Mouse (Mus musculus): Measurements from ENCODE around the gene Slc35b3.

The Slc35b3 gene

GRCm38 (mm10) chr13:38960063-38961050 is at the start of gene Slc35b3:
TSS of gene Slc35b3 (minus strand) at chr13:38960875.
- DNase-seq (ENCODE audit: low spot score) = peak; percentile 88

DNA sequence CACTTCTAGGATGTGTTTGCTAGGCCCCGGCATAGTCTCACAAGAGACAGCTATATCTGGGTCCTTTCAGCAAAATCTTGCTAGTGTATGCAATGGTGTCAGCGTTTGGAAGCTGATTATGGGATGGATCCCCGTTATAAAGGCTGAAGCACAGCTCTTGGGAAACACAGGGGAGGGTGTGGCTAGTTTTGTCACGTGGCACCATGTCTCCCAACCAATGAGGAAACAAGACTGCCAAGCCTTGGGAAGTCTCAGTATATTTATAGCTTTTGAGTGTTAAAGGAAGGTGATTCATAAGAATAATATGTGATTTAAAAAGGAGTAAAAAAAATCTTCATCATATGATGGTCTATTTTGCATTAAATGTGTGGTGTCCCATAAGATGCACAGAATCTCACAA is 49.6 kb upstream of the Slc35b3 start:
- DNase-seq (ENCODE audit: low spot score) = no peak

DNA sequence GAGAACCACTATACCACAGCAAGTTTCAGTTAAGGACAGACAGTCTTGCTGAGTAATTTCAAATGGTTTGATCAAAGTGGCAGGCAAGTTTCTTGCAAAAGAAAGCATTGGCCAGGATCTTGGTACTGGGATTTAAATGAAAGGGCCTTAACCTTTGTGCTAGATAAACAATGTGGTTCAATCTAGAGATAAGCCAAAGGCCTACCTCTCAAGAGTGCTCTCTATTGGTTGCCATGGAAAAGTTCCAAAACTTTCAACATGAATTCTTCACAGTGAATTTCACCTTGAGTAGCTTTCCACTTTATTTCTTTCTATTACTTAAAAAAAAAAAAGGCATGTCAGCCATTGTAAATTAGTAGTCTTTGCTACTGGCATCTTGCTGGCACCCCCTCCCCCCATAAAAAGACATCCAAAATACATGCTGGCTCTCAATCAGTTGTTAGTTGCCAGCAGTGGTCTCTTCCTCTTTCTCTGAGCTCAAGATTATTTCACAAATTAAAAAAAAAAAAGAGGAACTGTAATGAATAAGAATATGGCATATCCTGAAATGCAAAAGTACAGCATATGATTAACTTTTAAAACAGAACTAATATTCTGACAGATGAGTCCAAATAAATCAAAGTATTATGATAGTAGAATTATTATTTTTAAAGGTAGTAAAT is 42.6 kb upstream of the Slc35b3 start:
- DNase-seq (ENCODE audit: low spot score) = no peak

DNA sequence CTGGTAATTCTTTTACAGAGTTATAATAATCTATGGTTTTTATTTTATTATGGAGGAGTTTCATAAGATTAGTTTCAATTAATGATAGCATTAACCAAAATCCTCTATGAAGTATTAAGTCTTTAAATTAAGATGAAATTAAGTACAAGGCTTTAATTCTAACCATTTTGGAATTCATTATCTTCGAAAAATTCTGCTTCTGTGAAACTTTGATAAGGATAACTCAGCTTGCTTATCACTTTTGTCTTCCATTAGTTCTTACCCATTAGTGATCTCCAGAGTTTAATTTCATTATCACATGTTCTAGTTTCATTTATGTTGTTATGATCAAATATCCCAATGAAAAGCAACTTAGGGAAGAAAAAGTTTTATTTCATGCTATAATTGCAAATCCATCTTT is 41.7 kb upstream of the Slc35b3 start:
- DNase-seq (ENCODE audit: low spot score) = no peak

DNA sequence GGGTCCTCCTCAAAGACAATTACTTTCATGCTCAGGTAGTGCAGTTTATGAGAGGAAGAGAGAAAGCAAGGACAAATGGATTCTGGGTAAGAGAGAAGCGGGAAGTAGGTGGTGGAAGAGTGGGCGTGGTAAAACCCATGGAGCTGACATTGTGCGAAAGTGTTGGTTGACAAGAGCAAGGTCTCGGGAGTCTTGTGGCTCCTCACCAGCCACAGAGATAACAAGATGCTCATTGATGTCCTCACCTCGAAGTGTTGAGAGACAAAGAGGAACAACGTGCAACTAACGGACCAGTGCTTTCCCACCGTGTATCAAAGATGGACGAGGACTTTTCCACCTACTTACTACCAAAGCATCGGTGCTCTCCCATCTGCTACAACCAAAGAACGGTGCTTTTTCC is 40.8 kb upstream of the Slc35b3 start:
- DNase-seq (ENCODE audit: low spot score) = no peak

DNA sequence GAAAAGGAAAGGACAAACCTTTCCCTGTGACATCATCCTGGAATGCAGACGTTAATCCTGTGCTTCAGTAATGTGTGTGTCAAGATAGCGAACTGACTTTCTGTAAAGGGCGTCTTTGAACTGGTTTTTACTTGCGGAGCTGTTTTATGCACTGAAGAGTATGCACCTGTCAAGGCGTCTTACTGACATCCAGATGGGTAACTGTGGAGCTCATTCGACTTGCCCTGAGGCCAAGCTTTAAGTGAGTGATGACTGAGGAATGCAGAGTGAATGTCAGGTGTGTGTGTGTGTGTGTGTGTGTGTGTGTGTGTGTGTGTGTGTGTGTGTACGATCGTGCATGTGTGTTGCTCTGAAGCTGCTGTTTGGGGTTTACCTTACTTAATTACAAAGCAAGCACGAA is 38.3 kb upstream of the Slc35b3 start:
- DNase-seq (ENCODE audit: low spot score) = no peak

- DNase-seq (ENCODE audit: low spot score) = no peak
Measured at GRCm38 (mm10) chr13:38992529-38992928, 31.9 kb upstream of the Slc35b3 start.

- DNase-seq (ENCODE audit: low spot score) = no peak
Measured at GRCm38 (mm10) chr13:38983751-38984150, 23.1 kb upstream of the Slc35b3 start.

GRCm38 (mm10) chr13:38980900-38981299 is 20.2 kb upstream of the Slc35b3 start:
- DNase-seq (ENCODE audit: low spot score) = no peak

- no peak for DNase-seq (ENCODE audit: low spot score)
Measured at GRCm38 (mm10) chr13:38976978-38977377, 16.3 kb upstream of the Slc35b3 start.

GRCm38 (mm10) chr13:38975853-38976252 is 15.2 kb upstream of the Slc35b3 start:
- DNase-seq (ENCODE audit: low spot score) = no peak

DNA sequence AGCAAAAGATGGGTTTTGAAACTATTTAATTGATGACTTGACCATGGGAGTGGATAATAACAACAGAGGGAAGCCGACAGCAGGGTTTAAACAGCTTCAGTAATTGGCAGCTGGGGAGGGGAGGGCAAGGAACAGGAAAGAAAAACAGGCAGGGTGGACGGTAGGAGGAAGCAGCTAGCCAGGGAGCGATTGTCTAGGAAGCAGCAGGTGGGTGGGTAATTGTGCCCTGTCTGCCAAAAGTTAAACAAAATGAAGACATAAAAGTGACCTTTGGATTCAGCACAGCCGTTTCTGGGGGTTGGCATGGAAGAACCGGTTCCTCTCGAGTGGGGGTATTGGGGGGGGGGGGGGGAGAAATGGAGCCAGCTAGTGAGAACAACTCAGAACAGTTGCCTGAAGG is 11.9 kb upstream of the Slc35b3 start:
- no peak for DNase-seq (ENCODE audit: low spot score)

DNA sequence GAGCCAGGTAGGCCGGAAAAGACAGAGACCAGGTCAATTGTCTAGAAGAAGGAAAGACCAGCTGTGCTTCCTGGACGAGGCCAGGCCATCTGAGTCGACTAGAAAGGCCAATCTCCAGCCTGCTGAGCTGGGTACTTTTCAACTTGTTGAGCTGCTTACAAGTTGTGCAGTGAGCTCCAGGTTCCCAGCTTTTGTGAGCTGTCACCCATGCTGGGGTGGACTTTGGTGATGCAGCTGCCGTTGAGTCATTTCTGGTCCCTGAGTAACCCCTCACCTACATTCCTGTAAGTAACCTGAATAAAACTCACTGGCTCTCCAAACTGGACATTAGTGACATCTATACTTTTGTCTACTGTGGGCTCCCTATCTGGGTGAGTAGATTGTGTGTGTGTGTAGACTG is 10.4 kb upstream of the Slc35b3 start:
- DNase-seq (ENCODE audit: low spot score) = no peak

DNA sequence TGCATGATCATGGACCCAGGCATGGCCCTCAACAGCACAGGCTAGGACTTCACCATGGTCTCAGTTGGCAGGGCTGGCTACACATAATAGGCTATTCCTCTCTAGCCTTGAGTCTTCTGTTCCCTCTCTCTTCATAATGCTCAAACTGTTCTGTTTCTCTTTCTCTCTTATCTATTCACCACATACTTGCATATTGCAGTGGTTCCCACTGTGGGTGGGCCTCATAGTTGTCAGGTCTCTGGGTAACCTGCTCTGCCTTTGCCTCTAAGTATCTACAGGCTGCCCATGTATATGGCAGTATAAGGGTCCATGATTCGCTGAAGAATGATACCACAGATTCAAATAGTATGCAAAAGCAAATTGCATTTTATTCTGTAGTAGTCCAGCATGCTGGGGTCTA is 6.8 kb upstream of the Slc35b3 start:
- DNase-seq (ENCODE audit: low spot score) = no peak

GRCm38 (mm10) chr13:38966922-38967448 is 6.3 kb upstream of the Slc35b3 start:
- no peak for DNase-seq (ENCODE audit: low spot score)

DNA sequence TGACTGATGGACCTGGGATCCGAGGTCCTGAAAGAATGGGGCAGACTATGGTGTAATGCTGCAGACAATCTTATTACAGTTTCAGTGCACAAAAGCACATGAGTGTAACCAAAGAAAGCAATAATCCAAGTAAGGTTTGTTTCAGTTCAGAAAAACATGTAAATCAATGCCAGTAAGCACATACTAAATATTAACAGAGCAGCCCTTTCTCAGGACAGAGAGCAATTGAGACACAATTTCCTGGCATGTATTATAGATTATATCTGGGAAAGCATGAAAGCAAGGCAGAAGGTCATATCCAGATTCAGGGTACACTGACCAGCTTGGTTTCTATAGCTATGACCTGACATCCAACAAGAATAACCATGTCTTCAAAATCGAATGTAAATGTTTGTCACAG is 2.1 kb upstream of the Slc35b3 start:
- no peak for DNase-seq (ENCODE audit: low spot score)

DNA sequence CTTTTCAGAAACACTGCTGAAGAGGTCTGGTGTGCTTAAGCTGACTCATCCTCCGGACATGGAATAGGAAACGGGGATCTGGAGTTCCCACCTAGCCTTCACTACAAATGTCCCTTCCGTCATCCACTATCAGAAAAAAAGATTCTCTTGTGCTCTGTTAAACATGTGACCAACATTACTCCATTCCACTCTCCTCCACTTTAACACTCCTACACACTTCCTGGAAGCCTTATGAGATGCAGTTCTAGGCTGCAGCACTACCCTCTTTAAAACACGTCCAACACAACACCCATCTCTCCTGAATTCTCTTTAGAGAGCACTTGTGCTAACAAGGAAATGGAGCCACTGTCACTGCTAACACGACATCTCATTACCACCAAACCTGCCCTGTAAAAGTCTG is 2.6 kb downstream of the Slc35b3 start:
- no peak for DNase-seq (ENCODE audit: low spot score)

DNA sequence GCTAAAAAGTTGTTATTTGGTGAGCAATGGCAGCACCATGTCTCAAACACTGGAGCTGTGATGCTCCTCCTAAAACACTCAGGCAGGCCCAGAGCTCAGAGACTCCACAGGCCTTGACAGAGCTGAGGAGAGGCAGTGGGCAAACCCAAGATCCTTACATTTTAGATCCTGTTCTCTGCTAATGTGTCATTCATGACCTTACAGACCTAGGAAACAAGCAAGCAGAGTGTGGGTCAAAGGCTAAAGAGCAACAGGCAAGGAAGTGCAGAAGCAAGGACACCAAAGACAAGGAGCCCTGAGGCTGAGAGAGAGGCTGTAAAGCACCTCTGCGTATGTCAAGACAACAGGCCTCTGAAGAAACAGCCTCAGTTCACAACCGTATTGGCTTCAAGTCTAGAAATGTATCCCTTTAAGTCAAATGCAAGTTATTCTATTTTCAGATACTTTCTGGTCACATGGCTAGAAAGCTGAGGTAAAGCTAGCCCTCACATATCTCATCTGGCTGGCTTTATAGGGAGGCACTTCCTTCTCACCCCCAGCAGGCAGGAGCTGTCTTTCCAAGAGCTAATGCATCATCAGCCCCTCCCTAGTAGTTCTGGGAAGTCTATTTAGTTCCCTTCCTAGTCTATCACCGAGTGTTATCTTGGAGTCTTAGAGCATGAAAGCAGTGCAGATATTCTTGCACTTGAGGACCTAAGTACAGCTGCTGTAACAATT is 14.2 kb downstream of the Slc35b3 start:
- DNase-seq (ENCODE audit: low spot score) = no peak

GRCm38 (mm10) chr13:38945767-38946166 is 14.9 kb downstream of the Slc35b3 start:
- DNase-seq (ENCODE audit: low spot score) = no peak

- no peak for DNase-seq (ENCODE audit: low spot score)
Measured at GRCm38 (mm10) chr13:38944951-38945350, 15.7 kb downstream of the Slc35b3 start.

DNA sequence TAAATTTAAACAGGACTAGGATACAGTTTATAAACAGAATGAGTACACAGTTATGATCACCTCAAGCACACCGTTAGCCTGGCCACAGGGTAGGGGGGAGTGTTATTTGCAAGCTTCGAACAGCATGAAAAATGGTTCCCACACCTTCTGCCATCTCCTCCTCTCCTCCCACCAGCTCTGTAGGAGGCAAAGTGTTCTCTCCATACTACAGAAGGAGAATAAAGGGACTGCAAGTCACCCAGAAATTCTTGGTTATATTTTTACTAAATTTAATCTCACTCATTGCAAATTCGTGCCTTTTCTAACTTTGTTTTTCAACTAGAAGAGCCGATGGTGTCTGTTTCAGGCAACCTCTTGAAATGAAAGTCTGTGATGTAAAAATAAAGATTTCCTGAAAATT is 18.9 kb downstream of the Slc35b3 start:
- no peak for DNase-seq (ENCODE audit: low spot score)

DNA sequence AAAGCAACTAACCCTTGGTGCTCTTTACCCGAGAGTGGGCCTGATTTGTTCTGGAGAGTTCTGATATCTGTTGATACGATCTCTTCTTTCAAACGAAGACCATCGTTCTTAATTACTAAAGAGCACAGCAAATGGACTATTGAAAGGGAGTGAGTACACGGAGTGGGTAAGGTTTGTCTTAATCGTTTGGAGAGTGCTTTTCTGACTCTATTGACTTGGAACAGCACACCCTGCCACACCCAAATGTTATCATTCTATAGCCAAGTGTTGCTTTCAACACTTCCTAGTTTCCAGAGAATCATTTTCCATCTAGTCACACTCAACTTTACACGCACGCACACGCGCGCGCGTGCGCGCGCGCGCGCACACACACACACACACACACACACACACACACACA is 19.4 kb downstream of the Slc35b3 start:
- no peak for DNase-seq (ENCODE audit: low spot score)
